Mouse (Mus musculus) spleen, adult 10 weeks (tissue): ENCODE measurements around the gene Mx1. TPM values are rescaled to one million over a fixed set of nuclear protein-coding genes. Genes with fewer than 3 reads are reported as not detected.

Source experiments
- polyA plus RNA-seq: library from polyadenylated mRNA; stranded (reverse); fragments of 350-450 nt; fragmentation: Illumina TruSeq; extraction: RNeasy Lipid Tissue Mini Kit (QIAGEN cat#74804); gene quantifications from one replicate; pipeline ENCODE4 v1.2.3, GENCODE M21; 2015; ENCODE audit warnings: low replicate concordance; ENCODE audit not compliant: insufficient read depth

Gene Mx1
- polyA plus RNA-seq = 21.6 TPM

DNA sequence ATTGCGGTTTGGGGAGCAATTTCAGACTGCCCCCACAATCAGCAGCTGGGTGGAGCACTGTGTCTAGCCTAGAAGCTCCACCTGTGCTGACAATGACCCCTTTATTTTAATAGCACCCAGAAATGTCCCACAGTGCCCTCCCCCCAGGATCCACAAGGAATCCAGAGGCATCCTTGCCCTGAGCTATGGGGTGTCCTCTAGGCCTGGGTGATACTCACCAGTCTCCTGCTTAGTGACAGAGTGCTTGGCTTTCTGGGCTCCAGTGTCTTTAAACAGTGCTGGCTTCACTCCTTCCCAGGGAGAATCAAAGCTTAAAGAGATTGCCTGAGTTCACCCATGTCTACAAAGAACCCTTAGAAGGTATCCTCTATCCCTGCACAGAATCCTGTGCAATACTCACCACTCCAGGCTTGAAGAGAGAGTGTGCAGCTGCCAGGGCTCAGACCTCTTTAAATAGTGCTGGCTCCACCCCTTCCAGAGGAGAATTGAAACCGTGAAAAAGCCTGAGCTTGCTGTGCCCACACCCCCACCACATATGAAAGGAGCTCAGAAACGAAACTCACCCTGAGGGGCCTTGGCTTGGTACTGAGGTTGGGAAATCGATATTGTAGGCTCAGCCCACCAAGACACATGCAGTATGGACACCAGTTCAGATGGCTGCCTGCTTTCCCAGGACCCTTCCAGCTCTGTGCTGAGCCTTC lies at the start of gene Mx1:
Gene Mx1, minus strand, starts transcription at position 427 of the 701 bp plus-strand sequence.

Other genes with a start within 250 kb of the Mx1 start
- gene Bace2, start 106.2 kb downstream of the Mx1 start, polyA plus RNA-seq = 7.1 TPM
- not detected for gene Fam3b, start 51.9 kb upstream of the Mx1 start, polyA plus RNA-seq
- gene Tmprss2, start 148.3 kb upstream of the Mx1 start, polyA plus RNA-seq = not detected